In the genomic region with DNA sequence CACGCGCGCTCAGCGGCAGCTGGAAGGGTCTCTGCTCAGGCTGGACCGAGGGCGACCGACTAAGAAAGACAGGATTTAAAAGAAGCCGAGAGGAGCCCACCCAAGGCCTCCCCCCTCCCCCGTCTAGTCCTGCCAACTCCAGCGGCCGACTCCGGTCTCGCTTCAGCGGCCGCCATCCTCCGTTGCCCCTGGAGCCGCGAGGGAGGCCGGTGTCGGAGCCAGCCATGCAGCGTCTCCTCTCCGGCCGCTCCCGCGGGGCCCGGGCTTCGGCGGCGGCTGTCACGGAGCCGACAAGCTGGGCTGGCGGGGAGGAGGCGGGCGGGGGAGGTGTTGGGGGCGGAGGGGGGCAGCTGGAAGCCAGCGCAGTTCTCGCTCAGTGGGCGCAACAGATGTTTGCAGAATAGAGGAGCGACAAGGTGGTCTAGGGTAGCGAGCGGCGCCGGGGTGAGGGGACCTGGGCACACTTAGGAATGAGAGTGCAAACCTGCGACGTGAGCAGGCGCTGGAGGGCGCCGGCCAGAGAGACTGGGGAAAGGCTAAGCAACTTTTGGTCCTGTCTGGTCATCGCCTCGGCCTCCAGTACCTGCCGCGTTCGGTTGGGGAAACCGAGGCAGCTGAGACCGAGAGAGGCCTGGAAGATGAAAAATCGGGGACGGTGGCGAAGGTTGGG, we compare ENCODE assay signal across 8 mouse cellular contexts. TPM values are rescaled to one million over a fixed set of nuclear protein-coding genes. Genes with fewer than 3 reads are reported as not detected.
DNase-seq lines count a peak whose midpoint lies in the region; ATAC-seq lines count a peak whose summit lies in the region.

No protein-coding gene starts in this region.

- DNase-seq in lung, postnatal 14 days: no peak
- peak; percentile 96 for DNase-seq in midbrain, embryonic 11.5 days (ENCODE audit: low spot score, missing footprints)
- no peak for DNase-seq in B cell, adult 2 months
- DNase-seq in gastrocnemius, postnatal 14 days: no peak
- DNase-seq in layer of hippocampus, adult 8-10 months (ENCODE audit: low spot score in 2 of 2): no peak

- WGBS in lung, embryonic 16.5 days: 0% methylated on average over 45 of the region's 58 CpGs
- under 1% methylated on average over 58 of the region's 58 CpGs for WGBS in embryonic facial prominence, embryonic 15.5 days
- under 1% methylated on average over 52 of the region's 58 CpGs for WGBS in intestine, embryonic 16.5 days
- WGBS in midbrain, embryonic 11.5 days: under 1% methylated on average over 51 of the region's 58 CpGs

- no peaks in the 10 kb centered on the region for H3K36me3 ChIP-seq in lung, embryonic 16.5 days (ENCODE audit: control insufficient read depth, insufficient read depth, low read length)
- no peaks in the 10 kb centered on the region for H3K36me3 ChIP-seq in embryonic facial prominence, embryonic 15.5 days
- no peaks in the 10 kb centered on the region for H3K36me3 ChIP-seq in intestine, embryonic 16.5 days (ENCODE audit: control insufficient read depth, insufficient read depth, low read length)
- no peaks in the 10 kb centered on the region for H3K36me3 ChIP-seq in midbrain, embryonic 11.5 days (ENCODE audit: control insufficient read depth, insufficient read depth, low read length)

- H3K9me3 ChIP-seq in lung, embryonic 16.5 days (ENCODE audit: control insufficient read depth, low read length): no peaks in the 10 kb centered on the region
- no peaks in the 10 kb centered on the region for H3K9me3 ChIP-seq in embryonic facial prominence, embryonic 15.5 days (replicated peaks)
- no peaks in the 10 kb centered on the region for H3K9me3 ChIP-seq in intestine, embryonic 16.5 days (ENCODE audit: control insufficient read depth, low read length)
- H3K9me3 ChIP-seq in midbrain, embryonic 11.5 days (ENCODE audit: control insufficient read depth, low read length): no peaks in the 10 kb centered on the region

- H3K27ac ChIP-seq in lung, embryonic 16.5 days (ENCODE audit: low read length): no peak overlapping the region
- H3K27ac ChIP-seq in embryonic facial prominence, embryonic 15.5 days (replicated peaks): no peak overlapping the region
- H3K27ac ChIP-seq in intestine, embryonic 16.5 days (ENCODE audit: low read length): no peak overlapping the region
- 0 out of 2 replicates have a peak overlapping the region, but pooled peaks have one; percentile 8 for H3K27ac ChIP-seq in midbrain, embryonic 11.5 days (ENCODE audit: low read depth, low read length)

- peak overlapping the region; percentile 67 for H3K4me2 ChIP-seq in lung, embryonic 16.5 days (ENCODE audit: low read depth, low read length)
- H3K4me2 ChIP-seq in embryonic facial prominence, embryonic 15.5 days (replicated peaks): peak overlapping the region; percentile 74
- H3K4me2 ChIP-seq in intestine, embryonic 16.5 days (ENCODE audit: low read depth, low read length): peak overlapping the region; percentile 69
- H3K4me2 ChIP-seq in midbrain, embryonic 11.5 days: peak overlapping the region; percentile 59

- peak overlapping the region; percentile 43; the same call in 1 of the 2 replicates for H3K9ac ChIP-seq in lung, embryonic 16.5 days (ENCODE audit: low read length)
- peak overlapping the region; percentile 18; the same call in 1 of the 2 replicates for H3K9ac ChIP-seq in embryonic facial prominence, embryonic 15.5 days
- H3K9ac ChIP-seq in intestine, embryonic 16.5 days (ENCODE audit: low read depth, low read length): peak overlapping the region; percentile 54
- H3K9ac ChIP-seq in midbrain, embryonic 11.5 days (ENCODE audit: low read length): peak overlapping the region; percentile 52

- peaks cover 39% of the 10 kb centered on the region for H3K4me1 ChIP-seq in lung, embryonic 16.5 days (replicated peaks; ENCODE audit: control insufficient read depth, insufficient read depth, low read length)
- H3K4me1 ChIP-seq in embryonic facial prominence, embryonic 15.5 days: peaks cover 51% of the 10 kb centered on the region
- H3K4me1 ChIP-seq in intestine, embryonic 16.5 days (ENCODE audit: control insufficient read depth, insufficient read depth, low read length): peaks cover 38% of the 10 kb centered on the region
- peaks cover 42% of the 10 kb centered on the region for H3K4me1 ChIP-seq in midbrain, embryonic 11.5 days (ENCODE audit: control insufficient read depth, insufficient read depth, low read length)

- H3K27me3 ChIP-seq in lung, embryonic 16.5 days (ENCODE audit: control insufficient read depth, insufficient read depth, low read depth, low read length): peaks cover 71% of the 10 kb centered on the region
- peaks cover 83% of the 10 kb centered on the region for H3K27me3 ChIP-seq in embryonic facial prominence, embryonic 15.5 days
- peaks cover 61% of the 10 kb centered on the region for H3K27me3 ChIP-seq in intestine, embryonic 16.5 days (replicated peaks; ENCODE audit: control insufficient read depth, insufficient read depth, low read length)
- peaks cover 61% of the 10 kb centered on the region for H3K27me3 ChIP-seq in midbrain, embryonic 11.5 days (ENCODE audit: control insufficient read depth, insufficient read depth, low read length)

- no peak for ATAC-seq in lung, embryonic 16.5 days (ENCODE audit: low read depth)
- no peak for ATAC-seq in embryonic facial prominence, embryonic 15.5 days (ENCODE audit: insufficient number of reproducible peaks, low FRiP score, low TSS enrichment, low read depth)
- ATAC-seq in intestine, embryonic 16.5 days: no peak
- peak; percentile 30 for ATAC-seq in midbrain, embryonic 11.5 days (ENCODE audit: low FRiP score)

- intact Hi-C loops in gastrocnemius, postnatal 14 days (cut with DNase I; ENCODE audit: low total_unique reads): no loop called here

- H3K4me3 ChIP-seq in lung, embryonic 16.5 days (ENCODE audit: low read length): peak overlapping the region; percentile 43
- peak overlapping the region; percentile 43 for H3K4me3 ChIP-seq in embryonic facial prominence, embryonic 15.5 days (replicated peaks)
- peak overlapping the region; percentile 50 for H3K4me3 ChIP-seq in intestine, embryonic 16.5 days (ENCODE audit: low read length)
- H3K4me3 ChIP-seq in midbrain, embryonic 11.5 days (ENCODE audit: low read depth, low read length): peak overlapping the region; percentile 38

RNA-seq across cellular contexts. Expression of a gene that starts 4.0 kb away (rescaled TPM):
- 1.6 and 2.4 TPM in 2 replicates for polyA plus RNA-seq in lung, embryonic 16.5 days (2015; fragmentation: Nextera tagmentation; extraction: Ambion mirVana)
- 0.28 and 0.64 TPM in 2 replicates for polyA plus RNA-seq in embryonic facial prominence, embryonic 15.5 days (2015; fragmentation: Nextera tagmentation; extraction: Ambion mirVana)
- 45.0 and 45.4 TPM in 2 replicates for polyA plus RNA-seq in intestine, embryonic 16.5 days (2015; fragmentation: Nextera tagmentation; extraction: Ambion mirVana)
- 0.46 and 0.50 TPM in 2 replicates for polyA plus RNA-seq in midbrain, embryonic 11.5 days (2014; fragmentation: Nextera tagmentation; extraction: Ambion mirVana)
- under 1 TPM in 1 of 2 experiments, not detected in 1; 0.12 TPM for total RNA-seq in gastrocnemius, postnatal 14 days (2021)
- under 1 TPM in 3 of 4 experiments, not detected in 1; 0.31 to 0.39 (median 0.34) TPM for total RNA-seq in layer of hippocampus, adult 8-10 months (2022)

RNA-seq across cellular contexts. Expression of a gene that starts 9.3 kb away (rescaled TPM):
- not detected in 2 replicates for polyA plus RNA-seq in lung, embryonic 16.5 days (2015; fragmentation: Nextera tagmentation; extraction: Ambion mirVana)
- polyA plus RNA-seq in embryonic facial prominence, embryonic 15.5 days (2015; fragmentation: Nextera tagmentation; extraction: Ambion mirVana): 0.17 TPM in 1 of 2 replicates, not detected in the other
- 0.09 and 0.17 TPM in 2 replicates for polyA plus RNA-seq in intestine, embryonic 16.5 days (2015; fragmentation: Nextera tagmentation; extraction: Ambion mirVana)
- polyA plus RNA-seq in midbrain, embryonic 11.5 days (2014; fragmentation: Nextera tagmentation; extraction: Ambion mirVana): 5.0 and 6.2 TPM in 2 replicates
- not detected for total RNA-seq in gastrocnemius, postnatal 14 days (2021)
- total RNA-seq in layer of hippocampus, adult 8-10 months (2022): under 1 TPM in 1 of 4 experiments, not detected in 3; 0.21 TPM

RNA-seq across cellular contexts. Expression of a gene that starts 22.6 kb away (rescaled TPM):
- polyA plus RNA-seq in lung, embryonic 16.5 days (2015; fragmentation: Nextera tagmentation; extraction: Ambion mirVana): 39.5 and 41.1 TPM in 2 replicates
- polyA plus RNA-seq in embryonic facial prominence, embryonic 15.5 days (2015; fragmentation: Nextera tagmentation; extraction: Ambion mirVana): 27.1 TPM in 2 replicates
- 20.2 and 25.4 TPM in 2 replicates for polyA plus RNA-seq in intestine, embryonic 16.5 days (2015; fragmentation: Nextera tagmentation; extraction: Ambion mirVana)
- polyA plus RNA-seq in midbrain, embryonic 11.5 days (2014; fragmentation: Nextera tagmentation; extraction: Ambion mirVana): 19.7 and 27.2 TPM in 2 replicates
- total RNA-seq in gastrocnemius, postnatal 14 days (2021): 1 to 10 TPM; 1.4 to 1.8 TPM
- total RNA-seq in layer of hippocampus, adult 8-10 months (2022): under 1 TPM; 0.33 to 0.66 (median 0.46) TPM

RNA-seq across cellular contexts. Expression of a gene that starts 28.8 kb away (rescaled TPM):
- 27.1 and 30.1 TPM in 2 replicates for polyA plus RNA-seq in lung, embryonic 16.5 days (2015; fragmentation: Nextera tagmentation; extraction: Ambion mirVana)
- polyA plus RNA-seq in embryonic facial prominence, embryonic 15.5 days (2015; fragmentation: Nextera tagmentation; extraction: Ambion mirVana): 36.7 and 37.0 TPM in 2 replicates
- 18.1 and 20.9 TPM in 2 replicates for polyA plus RNA-seq in intestine, embryonic 16.5 days (2015; fragmentation: Nextera tagmentation; extraction: Ambion mirVana)
- 58.8 and 65.6 TPM in 2 replicates for polyA plus RNA-seq in midbrain, embryonic 11.5 days (2014; fragmentation: Nextera tagmentation; extraction: Ambion mirVana)
- total RNA-seq in gastrocnemius, postnatal 14 days (2021): 1 to 10 TPM; 7.1 to 8.7 TPM
- total RNA-seq in layer of hippocampus, adult 8-10 months (2022): 10 to 100 TPM; 29.6 to 31.8 (median 30.0) TPM

RNA-seq across cellular contexts. Expression of a gene that starts 42.0 kb away (rescaled TPM):
- polyA plus RNA-seq in lung, embryonic 16.5 days (2015; fragmentation: Nextera tagmentation; extraction: Ambion mirVana): 3.9 and 4.5 TPM in 2 replicates
- polyA plus RNA-seq in embryonic facial prominence, embryonic 15.5 days (2015; fragmentation: Nextera tagmentation; extraction: Ambion mirVana): 8.8 and 9.9 TPM in 2 replicates
- 35.0 and 38.4 TPM in 2 replicates for polyA plus RNA-seq in intestine, embryonic 16.5 days (2015; fragmentation: Nextera tagmentation; extraction: Ambion mirVana)
- polyA plus RNA-seq in midbrain, embryonic 11.5 days (2014; fragmentation: Nextera tagmentation; extraction: Ambion mirVana): 3.6 and 4.8 TPM in 2 replicates
- total RNA-seq in gastrocnemius, postnatal 14 days (2021): 1 to 10 TPM; 1.2 to 1.4 TPM
- total RNA-seq in layer of hippocampus, adult 8-10 months (2022): 1 to 10 TPM in 3 of 4 experiments, under 1 TPM in 1; 0.96 to 1.9 (median 1.4) TPM

Comparison
In these comparisons a context has a peak if more than half of its experiments do, and no peak if none do; other contexts are left out.
1. RNA of a gene that starts 4.0 kb away (polyA plus RNA-seq): 45.0 to 45.4 TPM in intestine, embryonic 16.5 days; 1.6 to 2.4 TPM in lung, embryonic 16.5 days, 0.28 to 0.64 TPM in embryonic facial prominence, embryonic 15.5 days and 0.46 to 0.50 TPM in midbrain, embryonic 11.5 days; every median in the first group is over 10 times any median in the second.
2. Peak in every context shown above with its lines, with median percentiles within 50 percentile points of each other: H3K4me2 ChIP-seq, H3K4me3 ChIP-seq and H3K9ac ChIP-seq.